Mouse (Mus musculus) kidney, adult 2 months (tissue): ENCODE data around the gene Apol9a.

ENCODE experiments used
- CTCF ChIP-seq: fragments of 200-500 bp; conservative IDR thresholded peaks from 2 replicates; pipeline ENCODE4 v1.5.1; 2011; ENCODE audit warnings: low read depth, mild to moderate bottlenecking, control low read depth, low read length, moderate library complexity, mixed read lengths; ENCODE audit not compliant: insufficient read depth, insufficient read length
- POLR2A ChIP-seq: fragments of 200-500 bp; IDR thresholded peaks from one replicate; pipeline ENCODE4 v1.6.1; 2011; ENCODE audit warnings: low read depth, low read length, control low read depth

DNA sequence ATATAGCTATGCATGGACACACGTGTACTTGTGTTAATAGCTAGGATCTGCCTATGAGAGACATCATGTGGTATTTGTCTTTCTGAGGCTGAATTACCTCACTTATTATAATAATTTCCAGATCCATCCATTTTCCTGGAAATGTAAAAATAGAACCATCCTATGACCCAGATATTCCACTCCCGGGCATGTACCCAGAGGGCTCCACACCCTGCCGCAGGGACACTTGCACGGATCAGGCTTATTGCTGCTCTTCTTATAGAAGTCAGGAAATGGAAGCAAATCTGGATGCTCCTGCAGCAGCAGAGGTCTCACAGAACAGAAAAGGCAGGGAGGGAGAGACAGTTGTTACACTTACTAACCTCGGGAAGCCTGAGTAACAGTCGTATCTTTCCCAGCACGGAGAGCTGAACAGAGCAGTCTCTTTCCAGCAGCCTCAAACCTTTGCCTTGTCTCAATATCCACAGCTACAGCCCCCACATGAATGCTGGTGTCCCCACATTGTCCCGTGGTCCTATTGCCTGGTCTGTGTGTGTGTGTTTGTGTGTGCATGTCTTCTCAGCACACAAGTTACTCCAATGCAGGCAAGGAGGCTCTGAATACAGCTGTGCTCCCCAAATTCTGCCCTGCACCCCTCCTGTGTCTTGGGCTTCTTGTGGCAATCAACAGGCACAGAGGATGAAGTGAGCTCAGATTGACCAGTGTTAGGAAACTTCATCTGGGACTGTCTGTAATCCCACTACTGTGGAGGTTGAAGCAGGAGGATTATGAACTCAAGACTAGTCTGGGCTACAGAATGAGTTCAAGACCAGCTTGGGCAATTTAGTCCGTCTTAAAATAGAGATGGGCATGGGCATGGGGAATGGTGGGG, 45.0 kb downstream of the Apol9a start:
- TF ChIP-seq POLR2A = no peak
- no peak for TF ChIP-seq CTCF
